Mouse (Mus musculus) myocyte (in vitro differentiated cells): ENCODE data around the gene Erf. TPM values are rescaled to one million over a fixed set of nuclear protein-coding genes. Genes with fewer than 3 reads are reported as not detected.

Experiments
- H3K27me3 ChIP-seq: one replicate; pipeline ENCODE4 v1.6.1; 2011; ENCODE audit not compliant: control insufficient read depth, insufficient read depth, insufficient read length
- H3K36me3 ChIP-seq: one replicate; pipeline ENCODE4 v1.6.1; 2011; ENCODE audit not compliant: control insufficient read depth, insufficient read depth
- H3K4me2 ChIP-seq: one replicate; pipeline ENCODE4 v1.6.1; 2011; ENCODE audit warnings: low read depth, control low read depth
- H3K4me3 ChIP-seq: one replicate; pipeline ENCODE4 v1.5.1; 2011; ENCODE audit warnings: mild to moderate bottlenecking, control low read depth, moderate library complexity
- H3K79me2 ChIP-seq: one replicate; pipeline ENCODE4 v1.6.1; 2011; ENCODE audit not compliant: control insufficient read depth, insufficient read depth
- H3ac ChIP-seq: one replicate; pipeline ENCODE4 v1.6.1; 2011; ENCODE audit not compliant: control insufficient read depth, insufficient read length
- E2F4 ChIP-seq: IDR thresholded peaks from one replicate; pipeline ENCODE4 v1.6.1; 2011; ENCODE audit warnings: mild to moderate bottlenecking, control low read depth, moderate library complexity; ENCODE audit not compliant: insufficient read depth
- MAX ChIP-seq: IDR thresholded peaks from one replicate; pipeline ENCODE4 v1.6.1; 2011; ENCODE audit warnings: low read depth, mild to moderate bottlenecking, control low read depth
- MYOD1 ChIP-seq, 3 experiments: IDR thresholded peaks; one replicate each; pipeline ENCODE4 v1.6.1; 2011; ENCODE audit warnings: control low read depth in 2 of 3, low read depth in 2 of 3, mild to moderate bottlenecking in 2 of 3, moderate library complexity in 1 of 3; ENCODE audit not compliant: insufficient read length in 2 of 3, control insufficient read depth in 1 of 3
- POLR2A ChIP-seq: IDR thresholded peaks from one replicate; pipeline ENCODE4 v1.6.1; 2011; ENCODE audit warnings: low read depth, mild to moderate bottlenecking, control low read depth, moderate library complexity; ENCODE audit not compliant: insufficient read length
- POLR2AphosphoS2 ChIP-seq: IDR thresholded peaks from one replicate; pipeline ENCODE4 v1.6.1; 2011; ENCODE audit warnings: low read depth, control low read depth; ENCODE audit not compliant: insufficient read length
- REST ChIP-seq: IDR thresholded peaks from one replicate; pipeline ENCODE4 v1.6.1; 2011; ENCODE audit warnings: mild to moderate bottlenecking, control low read depth, moderate library complexity; ENCODE audit not compliant: insufficient read depth, insufficient read length
- SRF ChIP-seq: IDR thresholded peaks from one replicate; pipeline ENCODE4 v1.6.1; 2011; ENCODE audit warnings: low read depth; ENCODE audit not compliant: control insufficient read depth, insufficient read length
- TCF12 ChIP-seq: IDR thresholded peaks from one replicate; pipeline ENCODE4 v1.6.1; 2011; ENCODE audit warnings: mild to moderate bottlenecking, control low read depth; ENCODE audit not compliant: poor library complexity, insufficient read depth, severe bottlenecking
- TCF3 ChIP-seq: IDR thresholded peaks from one replicate; pipeline ENCODE4 v1.6.1; 2011; ENCODE audit warnings: low read depth, control low read depth; ENCODE audit not compliant: insufficient read length
- USF1 ChIP-seq: IDR thresholded peaks from one replicate; pipeline ENCODE4 v1.6.1; 2011; ENCODE audit warnings: low read depth, mild to moderate bottlenecking, control low read depth, moderate library complexity
- polyA plus RNA-seq: library from polyadenylated mRNA; unstranded; fragments of >200 nt; fragmentation: generic; extraction: Trizol; gene quantifications from one replicate; pipeline ENCODE4 v1.2.1, GENCODE M21; 2012; ENCODE audit warnings: missing spikeins

Erf gene
- polyA plus RNA-seq, 1 experiment: 42.5 TPM

DNA sequence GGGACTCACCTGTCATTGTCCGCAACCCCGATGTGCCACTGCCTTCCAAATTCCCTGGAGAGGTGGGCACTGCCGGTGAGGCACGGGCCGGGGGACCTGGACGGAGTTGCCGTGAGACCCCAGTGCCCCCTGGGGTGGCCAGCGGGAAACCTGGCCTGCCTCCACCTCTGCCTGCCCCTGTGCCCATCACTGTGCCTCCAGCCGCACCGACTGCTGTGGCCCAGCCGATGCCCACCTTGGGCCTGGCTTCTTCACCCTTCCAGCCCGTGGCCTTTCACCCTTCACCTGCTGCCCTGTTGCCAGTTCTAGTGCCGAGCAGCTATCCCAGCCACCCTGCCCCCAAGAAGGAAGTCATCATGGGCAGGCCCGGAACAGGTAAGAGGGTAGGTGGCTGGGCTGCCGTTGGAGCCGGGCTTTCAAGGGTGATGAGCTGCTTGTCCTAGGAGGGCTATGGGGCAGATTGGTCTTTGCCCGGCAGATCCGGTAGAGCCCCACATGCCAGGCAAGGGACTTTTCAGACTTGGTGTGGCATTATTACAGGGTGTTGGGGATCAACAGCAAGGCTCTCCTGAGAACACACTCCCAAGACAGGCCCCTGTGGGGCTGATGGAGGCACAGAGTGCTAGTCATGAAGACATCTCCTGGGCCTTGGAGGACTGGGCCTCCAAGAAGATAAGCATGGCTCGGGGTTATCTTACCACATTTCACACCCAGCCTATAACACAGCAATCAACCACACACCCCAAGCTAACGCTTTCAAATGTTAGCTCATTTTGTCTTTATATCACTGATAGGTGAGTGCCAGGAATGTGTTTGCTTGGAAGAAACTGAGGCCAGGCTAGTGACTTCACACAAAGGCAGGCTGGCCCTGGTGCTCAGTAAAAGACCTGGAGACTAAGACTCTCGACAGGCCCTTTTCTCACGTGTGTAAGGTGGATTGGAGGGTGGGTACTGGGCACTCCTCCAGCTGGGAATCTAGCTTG, 23.0 kb upstream of the Erf start:
- Histone ChIP-seq H3K4me3 (no peak overlapping the region), H3K36me3 (no peaks in the 10 kb centered on the region), H3K79me2 (peaks cover 19% of the 10 kb centered on the region), H3ac (no peak overlapping the region), H3K27me3 (no peaks in the 10 kb centered on the region), H3K4me2 (peak overlapping the region; percentile 68)
- TF ChIP-seq SRF (no peak), POLR2A (no peak), REST (no peak), E2F4 (no peak)

DNA sequence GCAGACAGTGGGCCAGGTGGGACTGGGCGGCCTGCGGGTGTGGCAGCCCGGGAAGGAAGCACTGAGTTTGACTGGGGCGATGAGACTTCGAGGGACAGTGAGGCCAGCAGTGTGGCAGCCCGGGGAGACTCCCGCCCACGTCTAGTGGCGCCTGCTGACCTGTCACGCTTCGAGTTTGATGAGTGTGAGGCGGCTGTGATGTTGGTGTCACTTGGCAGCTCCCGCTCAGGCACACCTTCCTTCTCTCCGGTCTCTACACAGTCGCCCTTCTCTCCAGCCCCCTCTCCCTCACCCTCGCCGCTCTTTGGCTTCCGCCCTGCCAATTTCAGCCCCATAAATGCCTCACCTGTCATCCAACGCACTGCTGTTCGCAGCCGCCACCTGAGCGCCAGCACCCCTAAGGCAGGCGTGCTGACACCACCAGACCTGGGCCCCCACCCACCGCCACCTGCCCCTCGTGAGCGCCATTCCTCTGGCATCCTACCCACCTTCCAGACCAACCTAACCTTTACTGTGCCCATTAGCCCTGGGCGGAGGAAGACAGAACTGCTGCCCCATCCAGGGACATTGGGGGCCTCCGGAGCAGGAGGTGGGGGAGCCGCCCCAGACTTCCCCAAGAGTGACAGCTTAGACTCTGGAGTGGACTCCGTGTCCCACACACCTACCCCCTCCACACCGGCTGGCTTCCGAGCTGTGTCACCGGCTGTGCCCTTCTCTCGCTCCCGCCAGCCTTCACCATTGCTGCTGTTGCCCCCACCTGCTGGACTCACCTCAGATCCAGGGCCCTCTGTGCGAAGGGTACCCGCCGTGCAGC, 22.1 kb upstream of the Erf start:
- peaks cover 22% of the 10 kb centered on the region for H3K79me2 ChIP-seq
- H3K4me2 ChIP-seq: no peak overlapping the region
- H3K27me3 ChIP-seq: no peaks in the 10 kb centered on the region
- no peak overlapping the region for H3K4me3 ChIP-seq
- TF ChIP-seq USF1 (no peak), TCF3 (no peak), MAX (no peak), E2F4 (no peak), REST (no peak), SRF (no peak), TCF12 (no peak), POLR2AphosphoS2 (no peak)
- H3ac ChIP-seq: no peak overlapping the region
- H3K36me3 ChIP-seq: no peaks in the 10 kb centered on the region

DNA sequence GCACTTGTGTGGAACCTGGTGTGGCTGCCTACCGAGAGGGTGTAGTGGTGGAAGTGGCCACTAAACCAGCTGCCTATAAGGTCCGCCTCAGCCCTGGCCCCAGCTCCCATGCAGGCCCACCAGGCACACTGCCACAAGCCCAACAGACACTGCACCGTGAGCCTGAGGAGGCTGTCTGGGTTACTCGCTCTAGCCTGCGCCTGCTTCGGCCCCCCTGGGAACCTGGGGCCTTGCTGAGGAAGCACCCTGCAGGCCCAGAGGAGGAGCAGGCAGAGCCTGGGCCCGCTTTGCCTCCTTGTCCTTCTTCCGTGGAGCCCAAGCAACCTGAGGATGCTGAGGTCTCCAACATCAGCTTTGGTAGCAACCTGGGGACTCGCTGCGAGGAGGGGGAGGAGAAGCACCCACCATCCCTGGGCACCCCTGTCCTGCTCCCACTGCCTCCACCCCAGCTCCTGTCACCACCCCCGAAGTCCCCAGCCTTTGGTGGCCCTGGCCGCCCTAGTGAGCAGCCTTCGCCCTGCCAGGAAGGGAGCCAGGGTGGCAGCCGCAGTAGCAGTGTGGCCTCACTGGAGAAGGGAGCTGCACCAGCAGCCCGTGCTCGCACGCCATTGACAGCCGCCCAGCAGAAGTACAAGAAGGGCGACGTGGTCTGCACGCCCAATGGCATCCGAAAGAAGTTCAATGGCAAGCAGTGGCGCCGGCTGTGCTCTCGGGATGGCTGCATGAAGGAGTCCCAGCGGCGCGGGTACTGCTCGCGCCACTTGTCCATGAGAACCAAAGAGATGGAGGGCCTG, 21.3 kb upstream of the Erf start:
- no peaks in the 10 kb centered on the region for H3K27me3 ChIP-seq
- H3ac ChIP-seq: no peak overlapping the region
- TF ChIP-seq E2F4: no peak
- no peak overlapping the region for H3K4me2 ChIP-seq
- H3K36me3 ChIP-seq: no peaks in the 10 kb centered on the region
- H3K79me2 ChIP-seq: peaks cover 19% of the 10 kb centered on the region
- H3K4me3 ChIP-seq: no peak overlapping the region

DNA sequence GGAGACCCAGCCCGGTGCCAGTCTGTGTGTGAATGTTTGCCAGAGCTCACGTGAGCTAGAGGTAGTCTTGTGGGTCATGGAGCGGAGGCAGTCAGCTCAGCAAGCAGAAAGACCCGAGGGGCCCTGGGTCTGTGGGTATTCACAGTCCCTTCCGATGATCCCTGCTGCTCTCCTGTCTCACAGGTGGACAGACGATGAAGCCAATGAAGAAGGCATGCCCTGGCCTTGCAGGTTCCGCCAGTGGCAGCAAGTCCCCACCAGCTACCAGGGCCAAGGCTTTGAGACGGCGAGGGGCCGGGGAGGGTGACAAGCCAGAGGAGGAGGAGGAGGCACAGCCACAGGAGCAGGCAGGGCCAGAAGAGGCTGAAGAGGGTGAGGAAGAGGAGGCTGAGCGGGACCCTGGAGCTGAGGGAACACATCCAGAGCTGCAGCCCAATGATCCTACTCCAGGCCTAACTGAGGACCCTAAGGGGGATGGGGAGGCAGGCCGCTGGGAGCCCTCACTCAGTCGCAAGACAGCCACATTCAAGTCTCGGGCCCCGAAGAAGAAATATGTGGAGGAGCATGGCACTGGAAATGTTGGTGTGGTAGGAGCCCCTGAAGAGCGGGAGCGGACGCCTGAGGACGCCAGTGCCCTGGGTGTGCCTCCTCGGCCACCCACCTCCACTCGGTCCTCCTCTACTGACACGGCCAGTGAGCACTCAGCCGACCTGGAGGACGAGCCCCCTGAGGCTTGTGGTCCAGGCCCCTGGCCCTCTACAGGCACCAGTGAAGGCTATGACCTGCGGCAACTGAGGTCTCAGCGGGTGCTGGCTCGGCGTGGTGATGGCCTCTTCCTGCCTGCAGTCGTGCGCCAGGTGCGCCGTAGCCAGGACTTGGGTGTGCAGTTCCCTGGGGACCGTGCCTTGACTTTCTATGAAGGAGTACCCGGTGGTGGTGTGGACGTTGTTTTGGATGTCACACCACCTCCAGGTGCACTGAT, 20.4 kb upstream of the Erf start:
- Histone ChIP-seq H3K36me3 (no peaks in the 10 kb centered on the region), H3K4me3 (no peak overlapping the region), H3K27me3 (no peaks in the 10 kb centered on the region), H3K4me2 (no peak overlapping the region), H3ac (no peak overlapping the region), H3K79me2 (peaks cover 17% of the 10 kb centered on the region)
- TF ChIP-seq SRF (no peak), MYOD1 (IDR thresholded peaks at IDR 0.05; ENCODE audit: control insufficient read depth in 1 of 3, insufficient read length in 2 of 3, low read depth in 2 of 3) (peak in 1 of 3 experiments; percentile 0), E2F4 (no peak)
